Mouse (Mus musculus) intestine, postnatal 0 days (tissue): Measurements from ENCODE around the gene Hdgfl3. TPM values are rescaled to one million over a fixed set of nuclear protein-coding genes. Genes with fewer than 3 reads are reported as not detected.

Experiments used
- ATAC-seq: fragments of 200-750 bp; cut with Nextera tagmentation; 2 replicates; pipeline ENCODE4 v1.8.0; 2017; ENCODE audit warnings: mild to moderate bottlenecking, moderate TSS enrichment, moderate library complexity
- H3K27ac ChIP-seq: fragments of 300-500 bp; sonication (generic); 2 replicates; pipeline ENCODE4 v1.5.1; 2014; ENCODE audit warnings: mild to moderate bottlenecking, low read depth, low read length, moderate library complexity
- H3K27me3 ChIP-seq: fragments of 300-500 bp; sonication (generic); replicated peaks from 2 replicates; pipeline ENCODE4 v1.6.1; 2014; ENCODE audit warnings: low read length, mixed read lengths; ENCODE audit not compliant: control insufficient read depth, insufficient read depth
- H3K36me3 ChIP-seq: fragments of 300-500 bp; sonication (generic); 2 replicates; pipeline ENCODE4 v1.6.1; 2014; ENCODE audit warnings: mild to moderate bottlenecking, moderate library complexity; ENCODE audit not compliant: control insufficient read depth, insufficient read depth
- H3K4me1 ChIP-seq: fragments of 300-500 bp; sonication (generic); replicated peaks from 2 replicates; pipeline ENCODE4 v1.6.1; 2014; ENCODE audit warnings: antibody characterized with exemption, low read length, mixed read lengths; ENCODE audit not compliant: control insufficient read depth, insufficient read depth
- H3K4me2 ChIP-seq: fragments of 300-500 bp; sonication (generic); replicated peaks from 2 replicates; pipeline ENCODE4 v1.6.1; 2014; ENCODE audit warnings: low read depth, mild to moderate bottlenecking, moderate library complexity
- H3K4me3 ChIP-seq: fragments of 300-500 bp; sonication (generic); 2 replicates; pipeline ENCODE4 v1.5.1; 2014; ENCODE audit warnings: low read depth, low read length
- H3K9ac ChIP-seq: fragments of 300-500 bp; sonication (generic); 2 replicates; pipeline ENCODE4 v1.6.1; 2014; ENCODE audit warnings: mild to moderate bottlenecking, low read depth, low read length
- H3K9me3 ChIP-seq: fragments of 300-500 bp; sonication (generic); 2 replicates; pipeline ENCODE4 v1.6.1; 2016; ENCODE audit warnings: mixed run types; ENCODE audit not compliant: control insufficient read depth
- CTCF ChIP-seq: sonication (generic); IDR thresholded peaks from 2 replicates; pipeline ENCODE4 v1.5.1; 2016; ENCODE audit warnings: low read depth, mild to moderate bottlenecking, control low read depth, antibody characterized with exemption, moderate library complexity
- WGBS: fragments of 180-500 bp; shearing (Covaris S2); extraction: QIAGEN DNeasy Blood & Tissue Kit; methylation state at CpG from one replicate; pipeline ENCODE4 v1.1.7; 2014; 5-methylcytosine and 5-hydroxymethylcytosine counted together
- polyA plus RNA-seq: library from polyadenylated mRNA; unstranded; fragments of >200 nt; fragmentation: Nextera tagmentation; extraction: Ambion mirVana; gene quantifications from 2 replicates; pipeline ENCODE4 v1.2.1, GENCODE M21; 2015

Hdgfl3 gene
- polyA plus RNA-seq, 1 experiment from 2014 or later: 7.1 TPM

- H3K36me3 ChIP-seq: no peaks in the 10 kb centered on the region
- H3K4me2 ChIP-seq: no peak overlapping the region
- 51% methylated on average over 4 of the region's 4 CpGs for WGBS
- no peaks in the 10 kb centered on the region for H3K4me1 ChIP-seq
- no peaks in the 10 kb centered on the region for H3K9me3 ChIP-seq
- TF ChIP-seq CTCF: no peak
- H3K4me3 ChIP-seq: no peak overlapping the region
- no peak overlapping the region for H3K27ac ChIP-seq
- ATAC-seq: no peak
- H3K9ac ChIP-seq: no peak overlapping the region
- H3K27me3 ChIP-seq: no peaks in the 10 kb centered on the region
These were observed 14.0 kb downstream of the Hdgfl3 start for GRCm38 (mm10) chr7:81920314-81920713.

GRCm38 (mm10) chr7:81918316-81918715 is 16.0 kb downstream of the Hdgfl3 start:
- Histone ChIP-seq H3K27ac (no peak overlapping the region), H3K9me3 (no peaks in the 10 kb centered on the region), H3K4me3 (no peak overlapping the region), H3K36me3 (no peaks in the 10 kb centered on the region), H3K9ac (no peak overlapping the region), H3K4me2 (no peak overlapping the region), H3K27me3 (no peaks in the 10 kb centered on the region), H3K4me1 (no peaks in the 10 kb centered on the region)
- no peak for TF ChIP-seq CTCF
- 81% methylated on average over 5 of the region's 5 CpGs for WGBS
- ATAC-seq: no peak

GRCm38 (mm10) chr7:81904926-81905325 is 29.3 kb downstream of the Hdgfl3 start:
- no peak for ATAC-seq
- H3K9me3 ChIP-seq: no peaks in the 10 kb centered on the region
- no peak overlapping the region for H3K9ac ChIP-seq
- no peaks in the 10 kb centered on the region for H3K4me1 ChIP-seq
- no peak overlapping the region for H3K4me2 ChIP-seq
- no peaks in the 10 kb centered on the region for H3K27me3 ChIP-seq
- H3K4me3 ChIP-seq: no peak overlapping the region
- no peak for TF ChIP-seq CTCF
- H3K27ac ChIP-seq: no peak overlapping the region
- WGBS: 87% methylated on average over 2 of the region's 2 CpGs
- no peaks in the 10 kb centered on the region for H3K36me3 ChIP-seq

GRCm38 (mm10) chr7:81904094-81904493 is 30.2 kb downstream of the Hdgfl3 start:
- H3K9me3 ChIP-seq: no peaks in the 10 kb centered on the region
- no peak for TF ChIP-seq CTCF
- no peaks in the 10 kb centered on the region for H3K27me3 ChIP-seq
- no peak overlapping the region for H3K4me3 ChIP-seq
- WGBS: 63% methylated on average over 4 of the region's 4 CpGs
- ATAC-seq: no peak
- H3K27ac ChIP-seq: no peak overlapping the region
- peaks cover 3% of the 10 kb centered on the region; the same call in 1 of the 2 replicates for H3K36me3 ChIP-seq
- H3K4me2 ChIP-seq: no peak overlapping the region
- no peak overlapping the region for H3K9ac ChIP-seq
- no peaks in the 10 kb centered on the region for H3K4me1 ChIP-seq

- no peak for ATAC-seq
- Histone ChIP-seq H3K9me3 (no peaks in the 10 kb centered on the region), H3K27ac (no peak overlapping the region), H3K4me2 (no peak overlapping the region), H3K27me3 (no peaks in the 10 kb centered on the region), H3K36me3 (peaks cover 4% of the 10 kb centered on the region; the same call in 1 of the 2 replicates), H3K4me3 (no peak overlapping the region), H3K4me1 (no peaks in the 10 kb centered on the region), H3K9ac (no peak overlapping the region)
- TF ChIP-seq CTCF: no peak
- 67% methylated on average over 11 of the region's 11 CpGs for WGBS
These were observed 34.9 kb downstream of the Hdgfl3 start for GRCm38 (mm10) chr7:81899361-81899760.

- H3K4me3 ChIP-seq: no peak overlapping the region
- no peak for ATAC-seq
- no peaks in the 10 kb centered on the region for H3K4me1 ChIP-seq
- H3K4me2 ChIP-seq: no peak overlapping the region
- no peak for TF ChIP-seq CTCF
- H3K9me3 ChIP-seq: no peaks in the 10 kb centered on the region
- no peaks in the 10 kb centered on the region for H3K27me3 ChIP-seq
- 84% methylated on average over 4 of the region's 4 CpGs for WGBS
- no peak overlapping the region for H3K27ac ChIP-seq
- no peaks in the 10 kb centered on the region for H3K36me3 ChIP-seq
- H3K9ac ChIP-seq: no peak overlapping the region
These were observed 49.1 kb downstream of the Hdgfl3 start for GRCm38 (mm10) chr7:81885128-81885527.

- TF ChIP-seq CTCF: no peak
- ATAC-seq: no peak
- no peaks in the 10 kb centered on the region for H3K27me3 ChIP-seq
These were observed 52.7 kb downstream of the Hdgfl3 start for GRCm38 (mm10) chr7:81881600-81881999.

More at GRCm38 (mm10) chr7:81881600-81881999, 52.7 kb downstream of the Hdgfl3 start:
- Histone ChIP-seq H3K9ac (no peak overlapping the region), H3K4me3 (no peak overlapping the region), H3K36me3 (no peaks in the 10 kb centered on the region), H3K27ac (no peak overlapping the region), H3K9me3 (no peaks in the 10 kb centered on the region), H3K4me1 (no peaks in the 10 kb centered on the region), H3K4me2 (no peak overlapping the region)
- WGBS: 80% methylated on average over 3 of the region's 3 CpGs
